Mouse (Mus musculus) liver, postnatal 0 days (tissue): ENCODE data around the gene Narf. TPM values are rescaled to one million over a fixed set of nuclear protein-coding genes. Genes with fewer than 3 reads are reported as not detected.

Experiments used
- ATAC-seq: fragments of 200-750 bp; cut with Nextera tagmentation; 2 replicates; pipeline ENCODE4 v1.8.0; 2017; ENCODE audit warnings: mild to moderate bottlenecking, moderate library complexity
- DNase-seq: peaks from one replicate; pipeline ENCODE4 v3.0.0-alpha.2; 2016
- H3K27ac ChIP-seq: fragments of 300-500 bp; sonication (generic); 2 replicates; pipeline ENCODE4 v1.5.1; 2014; ENCODE audit warnings: antibody characterized with exemption, moderate library complexity, mild to moderate bottlenecking, low read depth
- H3K27me3 ChIP-seq: fragments of 300-500 bp; sonication (generic); 2 replicates; pipeline ENCODE4 v1.6.1; 2014; ENCODE audit warnings: low read length, control low read depth, mixed read lengths; ENCODE audit not compliant: insufficient read depth
- H3K36me3 ChIP-seq: fragments of 300-500 bp; sonication (generic); replicated peaks from 2 replicates; pipeline ENCODE4 v1.6.1; 2014; ENCODE audit warnings: mild to moderate bottlenecking, control low read depth, low read length, moderate library complexity, mixed read lengths; ENCODE audit not compliant: insufficient read depth
- H3K4me1 ChIP-seq: fragments of 300-500 bp; sonication (generic); 2 replicates; pipeline ENCODE4 v1.6.1; 2014; ENCODE audit warnings: antibody characterized with exemption, mild to moderate bottlenecking, control low read depth; ENCODE audit not compliant: insufficient read depth
- H3K4me2 ChIP-seq: fragments of 300-500 bp; sonication (generic); 2 replicates; pipeline ENCODE4 v1.6.1; 2014; ENCODE audit warnings: low read depth, mild to moderate bottlenecking, low read length, moderate library complexity, mixed read lengths
- H3K4me3 ChIP-seq: fragments of 300-500 bp; sonication (generic); 2 replicates; pipeline ENCODE4 v1.5.1; 2014; ENCODE audit warnings: low read depth, low read length
- H3K9ac ChIP-seq: fragments of 300-500 bp; sonication (generic); replicated peaks from 2 replicates; pipeline ENCODE4 v1.6.1; 2014; ENCODE audit warnings: mild to moderate bottlenecking, moderate library complexity
- H3K9me3 ChIP-seq: fragments of 300-500 bp; sonication (generic); 2 replicates; pipeline ENCODE4 v1.6.1; 2016; ENCODE audit warnings: mild to moderate bottlenecking, control low read depth, low read length, mixed read lengths
- CTCF ChIP-seq: sonication (generic); IDR thresholded peaks from 2 replicates; pipeline ENCODE4 v1.5.1; 2016; ENCODE audit warnings: antibody characterized with exemption, low read depth
- EP300 ChIP-seq: IDR thresholded peaks from 2 replicates; pipeline ENCODE4 v1.6.1; 2016; ENCODE audit warnings: antibody characterized with exemption, low read depth, mild to moderate bottlenecking
- WGBS: fragments of 180-500 bp; shearing (Covaris S2); extraction: QIAGEN DNeasy Blood & Tissue Kit; methylation state at CpG from one replicate; pipeline ENCODE4 v1.1.7; 2014; ENCODE audit not compliant: insufficient replicate concordance; 5-methylcytosine and 5-hydroxymethylcytosine counted together
- polyA plus RNA-seq: library from polyadenylated mRNA; unstranded; fragments of >200 nt; fragmentation: Nextera tagmentation; extraction: Ambion mirVana; gene quantifications from 2 replicates; pipeline ENCODE4 v1.2.1, GENCODE M21; 2015

Narf gene
- polyA plus RNA-seq, 1 experiment from 2014 or later: 39.1 TPM

GRCm38 (mm10) chr11:121282911-121283310 lies 45.9 kb downstream of the Narf start:
- peaks cover 22% of the 10 kb centered on the region for H3K36me3 ChIP-seq
- H3K9ac ChIP-seq: 0 out of 2 replicates have a peak overlapping the region, but pooled peaks have one; percentile 38
- no peaks in the 10 kb centered on the region for H3K27me3 ChIP-seq
- H3K9me3 ChIP-seq: no peaks in the 10 kb centered on the region
- H3K4me2 ChIP-seq: 0 out of 2 replicates have a peak overlapping the region, but pooled peaks have one; percentile 9
- WGBS: 45% methylated on average over 6 of the region's 6 CpGs
- DNase-seq: no peak
- no peak overlapping the region for H3K4me3 ChIP-seq
- 0 out of 2 replicates have a peak overlapping the region, but pooled peaks have one; percentile 35 for H3K27ac ChIP-seq
- peaks cover 13% of the 10 kb centered on the region for H3K4me1 ChIP-seq
- no peak for ATAC-seq
- TF ChIP-seq CTCF (no peak), EP300 (no peak)

- TF ChIP-seq CTCF (peak; percentile 49), EP300 (no peak)
- H3K4me3 ChIP-seq: no peak overlapping the region
- H3K4me2 ChIP-seq: no peak overlapping the region
- DNase-seq (no peak), ATAC-seq (no peak)
- H3K36me3 ChIP-seq: peaks cover 63% of the 10 kb centered on the region
- H3K27me3 ChIP-seq: no peaks in the 10 kb centered on the region
- no peak overlapping the region for H3K9ac ChIP-seq
- H3K9me3 ChIP-seq: no peaks in the 10 kb centered on the region
- no peaks in the 10 kb centered on the region for H3K4me1 ChIP-seq
- WGBS: 87% methylated on average over 3 of the region's 3 CpGs
- no peak overlapping the region for H3K27ac ChIP-seq
These were observed 52.8 kb downstream of the Narf start for GRCm38 (mm10) chr11:121289859-121290258.

- DNase-seq: no peak
- peaks cover 64% of the 10 kb centered on the region for H3K36me3 ChIP-seq
- H3K9ac ChIP-seq: no peak overlapping the region
These were observed 57.7 kb downstream of the Narf start for GRCm38 (mm10) chr11:121294771-121295170.

GRCm38 (mm10) chr11:121298493-121298892 lies 61.4 kb downstream of the Narf start:
- Histone ChIP-seq H3K9ac (no peak overlapping the region), H3K27ac (no peak overlapping the region), H3K27me3 (no peaks in the 10 kb centered on the region), H3K4me1 (no peaks in the 10 kb centered on the region), H3K36me3 (peaks cover 65% of the 10 kb centered on the region), H3K9me3 (no peaks in the 10 kb centered on the region), H3K4me3 (no peak overlapping the region), H3K4me2 (no peak overlapping the region)
- TF ChIP-seq CTCF (no peak), EP300 (no peak)
- ATAC-seq (no peak), DNase-seq (no peak)
- 89% methylated on average over 8 of the region's 8 CpGs for WGBS

More at GRCm38 (mm10) chr11:121294771-121295170, 57.7 kb downstream of the Narf start:
- WGBS: 86% methylated on average over 5 of the region's 5 CpGs
- no peak overlapping the region for H3K4me2 ChIP-seq
- TF ChIP-seq CTCF (no peak), EP300 (no peak)
- ATAC-seq: no peak
- no peaks in the 10 kb centered on the region for H3K9me3 ChIP-seq
- H3K27me3 ChIP-seq: no peaks in the 10 kb centered on the region
- no peak overlapping the region for H3K4me3 ChIP-seq
- no peaks in the 10 kb centered on the region for H3K4me1 ChIP-seq
- no peak overlapping the region for H3K27ac ChIP-seq

GRCm38 (mm10) chr11:121300265-121300664 lies 63.2 kb downstream of the Narf start:
- TF ChIP-seq CTCF: no peak
- no peak for TF ChIP-seq EP300
- no peak overlapping the region for H3K27ac ChIP-seq
- no peaks in the 10 kb centered on the region for H3K4me1 ChIP-seq
- H3K4me2 ChIP-seq: no peak overlapping the region
- H3K36me3 ChIP-seq: peaks cover 59% of the 10 kb centered on the region
- H3K9ac ChIP-seq: no peak overlapping the region
- ATAC-seq (no peak), DNase-seq (no peak)
- no peaks in the 10 kb centered on the region for H3K9me3 ChIP-seq
- H3K4me3 ChIP-seq: no peak overlapping the region
- no peaks in the 10 kb centered on the region for H3K27me3 ChIP-seq
- WGBS: 90% methylated on average over 9 of the region's 9 CpGs

GRCm38 (mm10) chr11:121305371-121305770 lies 68.3 kb downstream of the Narf start:
- Histone ChIP-seq H3K4me3 (no peak overlapping the region), H3K9me3 (0 out of 2 replicates have a peak, but pooled peaks cover under 1% of the 10 kb centered on the region), H3K27ac (no peak overlapping the region), H3K4me2 (no peak overlapping the region), H3K27me3 (no peaks in the 10 kb centered on the region), H3K36me3 (peaks cover 46% of the 10 kb centered on the region), H3K4me1 (no peaks in the 10 kb centered on the region), H3K9ac (no peak overlapping the region)
- ATAC-seq (no peak), DNase-seq (no peak)
- no peak for TF ChIP-seq EP300
- no peak for TF ChIP-seq CTCF
- WGBS: 87% methylated on average over 6 of the region's 6 CpGs

Other genes with a start within 250 kb of the Narf start
- gene Csnk1d, start 245.9 kb upstream of the Narf start, polyA plus RNA-seq: 29.9 and 30.0 TPM in 2 replicates
- gene Cd7, start 197.8 kb upstream of the Narf start, polyA plus RNA-seq: 3.2 and 3.3 TPM in 2 replicates
- 0.05 and 0.23 TPM in 2 replicates for gene Sectm1b, start 173.7 kb upstream of the Narf start, polyA plus RNA-seq
- gene Sectm1a, start 156.0 kb upstream of the Narf start, polyA plus RNA-seq: 1.7 and 2.0 TPM in 2 replicates
- gene Tex19.2, start 118.6 kb upstream of the Narf start, polyA plus RNA-seq: 0.05 TPM in 1 of 2 replicates, not detected in the other
- not detected in 2 replicates for gene Tex19.1, start 91.1 kb upstream of the Narf start, polyA plus RNA-seq
- not detected in 2 replicates for gene Uts2r, start 77.0 kb upstream of the Narf start, polyA plus RNA-seq
- 2.3 and 3.2 TPM in 2 replicates for gene Hexdc, start 32.8 kb upstream of the Narf start, polyA plus RNA-seq
- 17.7 and 17.9 TPM in 2 replicates for gene Ogfod3, start 32.5 kb upstream of the Narf start, polyA plus RNA-seq
- gene Cybc1, start 7.9 kb upstream of the Narf start, polyA plus RNA-seq: 13.3 and 15.0 TPM in 2 replicates
- gene Foxk2, start 22.7 kb downstream of the Narf start, polyA plus RNA-seq: 2.3 and 2.6 TPM in 2 replicates
- gene Wdr45b, start 117.2 kb downstream of the Narf start, polyA plus RNA-seq: 16.6 and 16.7 TPM in 2 replicates
- 0.58 and 0.60 TPM in 2 replicates for gene Rab40b, start 151.0 kb downstream of the Narf start, polyA plus RNA-seq
- 12.2 and 14.6 TPM in 2 replicates for gene Fn3krp, start 184.1 kb downstream of the Narf start, polyA plus RNA-seq
- 14.6 and 19.2 TPM in 2 replicates for gene Fn3k, start 197.7 kb downstream of the Narf start, polyA plus RNA-seq
- 20.0 and 21.2 TPM in 2 replicates for gene Tbcd, start 214.7 kb downstream of the Narf start, polyA plus RNA-seq